Mouse (Mus musculus): ENCODE data around the gene Gcc1.

- TF ChIP-seq POLR2A (IDR thresholded peaks at IDR 0.05; ENCODE audit: borderline replicate concordance, low read depth, low read length): no peak
- no peak for TF ChIP-seq CTCF (IDR thresholded peaks at IDR 0.05; ENCODE audit: low read depth, low read length)
Measured at GRCm38 (mm10) chr6:28397681-28398203, 30.4 kb downstream of the Gcc1 start, which contains the start of gene Zfp800.
